Comparison of ENCODE assay signal across 13 mouse cellular contexts in genomic region chr4:34900155-34900554, GRCm38 (mm10). TPM values are rescaled to one million over a fixed set of nuclear protein-coding genes. Genes with fewer than 3 reads are reported as not detected.
DNase-seq lines count a peak whose midpoint lies in the region; ATAC-seq and TF ChIP-seq lines count a peak whose summit lies in the region.
"Had no signal": no experiment of that assay in that cellular context is flagged by ENCODE, and none has a peak within 500 bp of the region (broad histone marks: within the 10 kb centered on the region; RNA-seq: fewer than 3 reads in every experiment).

No protein-coding gene starts in this region.

- no peaks in the 10 kb centered on the region for H3K9me3 ChIP-seq in forebrain, embryonic 14.5 days (replicated peaks; ENCODE audit: control insufficient read depth, low read length)
- no peaks in the 10 kb centered on the region for H3K9me3 ChIP-seq in forebrain, embryonic 10.5 days
- H3K9me3 ChIP-seq: hindbrain, embryonic 15.5 days; neural tube, embryonic 13.5 days had no signal

- H3K4me2 ChIP-seq in forebrain, embryonic 14.5 days (ENCODE audit: low read length): no peak overlapping the region
- H3K4me2 ChIP-seq: hindbrain, embryonic 15.5 days; neural tube, embryonic 13.5 days had no signal

- peak; percentile 15; the same call in 1 of the 2 replicates for ATAC-seq in forebrain, embryonic 14.5 days

- no peak overlapping the region for H3K27ac ChIP-seq in forebrain, embryonic 14.5 days (ENCODE audit: low read depth, low read length)
- no peak overlapping the region for H3K27ac ChIP-seq in forebrain, embryonic 10.5 days
- no peak overlapping the region for H3K27ac ChIP-seq in left cerebral cortex, adult 2 months
- H3K27ac ChIP-seq: hindbrain, embryonic 15.5 days; neural tube, embryonic 13.5 days had no signal

- no peaks in the 10 kb centered on the region for H3K4me1 ChIP-seq in forebrain, embryonic 14.5 days (ENCODE audit: control insufficient read depth, insufficient read depth, low read length)
- peaks cover 4% of the 10 kb centered on the region; the same call in 1 of the 2 replicates for H3K4me1 ChIP-seq in forebrain, embryonic 10.5 days
- H3K4me1 ChIP-seq: hindbrain, embryonic 15.5 days; neural tube, embryonic 13.5 days had no signal

- no peak for TF ChIP-seq CTCF in left cerebral cortex, adult 2 months (IDR thresholded peaks at IDR 0.05)

- no peak overlapping the region for H3K9ac ChIP-seq in forebrain, embryonic 14.5 days (ENCODE audit: low read length)
- H3K9ac ChIP-seq: hindbrain, embryonic 15.5 days; neural tube, embryonic 13.5 days had no signal

- no peaks in the 10 kb centered on the region for H3K36me3 ChIP-seq in forebrain, embryonic 14.5 days (ENCODE audit: control insufficient read depth, insufficient read depth, low read length)
- no peaks in the 10 kb centered on the region for H3K36me3 ChIP-seq in forebrain, embryonic 10.5 days (replicated peaks)
- H3K36me3 ChIP-seq: hindbrain, embryonic 15.5 days; neural tube, embryonic 13.5 days had no signal

- 56% methylated on average over 9 of the region's 9 CpGs for WGBS in forebrain, embryonic 14.5 days
- 71% methylated on average over 9 of the region's 9 CpGs for WGBS in forebrain, embryonic 10.5 days

- H3K27me3 ChIP-seq in forebrain, embryonic 14.5 days (replicated peaks; ENCODE audit: control insufficient read depth, insufficient read depth, low read length): no peaks in the 10 kb centered on the region
- no peaks in the 10 kb centered on the region for H3K27me3 ChIP-seq in forebrain, embryonic 10.5 days (ENCODE audit: poor library complexity, severe bottlenecking)
- H3K27me3 ChIP-seq: hindbrain, embryonic 15.5 days; neural tube, embryonic 13.5 days had no signal

- intact Hi-C loops in left cerebral cortex, adult 2 months (cut with DNase I): no loop called here

- H3K4me3 ChIP-seq in forebrain, embryonic 14.5 days (ENCODE audit: low read depth, low read length): no peak overlapping the region
- H3K4me3 ChIP-seq in forebrain, embryonic 10.5 days: no peak overlapping the region
- H3K4me3 ChIP-seq in left cerebral cortex, adult 2 months: peak overlapping the region; percentile 3; the same call in 1 of the 2 replicates
- H3K4me3 ChIP-seq: hindbrain, embryonic 15.5 days; neural tube, embryonic 13.5 days had no signal

- peak; percentile 59 for DNase-seq in forebrain, embryonic 14.5 days (ENCODE audit: low spot score)
- DNase-seq in forebrain, embryonic 10.5 days (ENCODE audit: extremely low spot score, low spot score): no peak
- DNase-seq in left cerebral cortex, adult 2 months (ENCODE audit: extremely low spot score in 1 of 2, low spot score in 2 of 2): no peak
- DNase-seq in left cerebral cortex, adult 11 months (ENCODE audit: low spot score): no peak
- peak; percentile 32 for DNase-seq in R1 (ENCODE audit: low read depth, low spot score)
- DNase-seq in layer of hippocampus, adult 9-11 months: peak; percentile 39
- no peak for DNase-seq in adrenal gland, postnatal 14 days
- DNase-seq in thymus, postnatal 4 days: no peak
- DNase-seq: lung, postnatal 14 days had no signal

RNA-seq across cellular contexts. Expression of gene Cga, which starts 6.6 kb away (rescaled TPM):
- 0.36 TPM in 1 of 2 replicates, not detected in the other for polyA plus RNA-seq in forebrain, embryonic 14.5 days (2014; fragmentation: Nextera tagmentation; extraction: Ambion mirVana)
- 0.58 and 1.5 TPM in 2 replicates for polyA plus RNA-seq in forebrain, embryonic 10.5 days (2016; fragmentation: Nextera tagmentation; extraction: Ambion mirVana)
- total RNA-seq in left cerebral cortex, adult 2 months (2021): not detected
- not detected in 2 replicates for total RNA-seq in adrenal gland, postnatal 14 days (2021)
- total RNA-seq: gastrocnemius, adult 8-10 months had no signal
- polyA plus RNA-seq: hindbrain, embryonic 15.5 days; limb, embryonic 11.5 days had no signal

RNA-seq across cellular contexts. Expression of gene Zfp292, which starts 17.4 kb away (rescaled TPM):
- polyA plus RNA-seq in forebrain, embryonic 14.5 days (2014; fragmentation: Nextera tagmentation; extraction: Ambion mirVana): 38.8 and 41.6 TPM in 2 replicates
- polyA plus RNA-seq in forebrain, embryonic 10.5 days (2016; fragmentation: Nextera tagmentation; extraction: Ambion mirVana): 24.6 TPM in 2 replicates
- total RNA-seq in left cerebral cortex, adult 2 months (2021): 10 to 100 TPM; 27.5 to 28.2 TPM
- 18.7 and 21.9 TPM in 2 replicates for total RNA-seq in adrenal gland, postnatal 14 days (2021)

Comparison
In these comparisons a context has a peak if more than half of its experiments do, and no peak if none do; other contexts are left out.
1. DNase-seq: peak in forebrain, embryonic 14.5 days (single experiment), R1 (single experiment) and layer of hippocampus, adult 9-11 months (single experiment); none in forebrain, embryonic 10.5 days (single experiment), left cerebral cortex, adult 2 months (0 of 2), left cerebral cortex, adult 11 months (single experiment), adrenal gland, postnatal 14 days (single experiment) and thymus, postnatal 4 days (single experiment).